Mouse (Mus musculus) bone marrow, adult 2 months (tissue): ENCODE measurements at regions not wholly inside any gene's neighbourhood (a gene's known extent, or its start where the extent isn't known, plus 50 kb on each side); places are given as distances from the start of the nearest gene placed in this dataset.

ENCODE experiments used
- CTCF ChIP-seq: fragments of 200-500 bp; IDR thresholded peaks from 2 replicates; pipeline ENCODE4 v1.5.1; 2011; ENCODE audit warnings: low read length, control low read depth; ENCODE audit not compliant: control insufficient read depth, insufficient read depth
- POLR2A ChIP-seq: fragments of 200-500 bp; IDR thresholded peaks from 2 replicates; pipeline ENCODE4 v1.6.1; 2011; ENCODE audit warnings: low read depth, mild to moderate bottlenecking, control low read depth, low read length, borderline replicate concordance; ENCODE audit not compliant: control insufficient read depth

DNA sequence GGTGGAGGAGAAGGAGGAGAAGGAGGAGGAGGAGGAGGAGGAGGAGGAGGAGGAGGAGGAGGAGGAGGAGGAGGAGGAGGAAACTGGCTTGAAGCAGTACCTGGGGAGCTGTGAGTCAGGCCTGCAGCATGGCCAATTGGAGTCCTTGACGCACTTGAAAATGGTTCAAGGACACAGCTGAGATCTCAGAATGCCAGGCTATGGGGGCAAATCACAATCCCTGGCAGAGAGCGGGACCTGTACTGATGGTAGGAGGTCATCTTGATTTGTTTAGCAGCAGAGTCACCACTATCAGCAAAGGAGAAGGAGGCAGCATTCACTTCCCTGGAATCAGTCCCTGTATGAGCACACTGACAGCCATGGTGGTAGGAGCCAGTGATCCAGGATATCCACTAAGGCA is 294.1 kb downstream of the Cog6 start:
- TF ChIP-seq CTCF (no peak), POLR2A (no peak)
